Mouse (Mus musculus): ENCODE data around the gene Sdk2. TPM values are rescaled to one million over a fixed set of nuclear protein-coding genes. Genes with fewer than 3 reads are reported as not detected.

The Sdk2 gene
- total RNA-seq, 2 experiments from 2014 or later: not detected

DNA sequence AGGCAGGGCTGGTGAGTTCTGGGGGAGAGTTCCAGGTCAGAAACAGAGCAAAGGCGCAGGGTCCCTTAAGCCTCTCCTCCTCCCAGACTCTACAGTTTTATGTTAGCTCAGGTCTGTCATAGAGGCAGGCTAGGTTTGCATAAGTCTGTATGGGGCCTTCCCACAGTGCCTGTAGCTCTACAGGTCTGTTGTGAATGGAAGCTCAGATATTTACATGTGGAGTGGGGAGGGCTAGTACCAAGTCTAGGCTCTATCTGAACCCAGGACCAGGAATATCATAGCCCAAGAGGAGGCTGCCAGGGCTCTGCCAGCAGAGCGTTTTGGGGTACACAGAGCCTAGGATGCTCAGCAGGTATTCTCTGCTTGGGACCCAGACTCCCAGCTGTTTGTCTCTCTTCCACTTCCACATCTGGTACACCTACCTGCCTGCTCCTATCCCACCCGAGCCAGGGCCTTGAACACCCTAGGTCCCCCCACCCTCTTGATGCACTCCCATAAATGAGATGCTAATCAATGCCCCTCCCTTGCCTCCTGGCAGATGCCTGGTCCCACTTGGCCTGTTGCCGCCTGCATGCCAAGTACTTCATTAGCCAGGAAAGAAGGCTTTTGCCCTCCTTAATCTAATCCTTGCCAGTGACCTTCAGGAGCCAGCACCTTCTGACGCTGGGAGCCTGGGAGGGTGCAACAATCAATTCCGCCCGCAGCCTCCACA, 115.8 kb downstream of the Sdk2 start:
- no peak for ATAC-seq (replicated peaks; ENCODE audit: low FRiP score, low TSS enrichment, poor library complexity, severe bottlenecking)

DNA sequence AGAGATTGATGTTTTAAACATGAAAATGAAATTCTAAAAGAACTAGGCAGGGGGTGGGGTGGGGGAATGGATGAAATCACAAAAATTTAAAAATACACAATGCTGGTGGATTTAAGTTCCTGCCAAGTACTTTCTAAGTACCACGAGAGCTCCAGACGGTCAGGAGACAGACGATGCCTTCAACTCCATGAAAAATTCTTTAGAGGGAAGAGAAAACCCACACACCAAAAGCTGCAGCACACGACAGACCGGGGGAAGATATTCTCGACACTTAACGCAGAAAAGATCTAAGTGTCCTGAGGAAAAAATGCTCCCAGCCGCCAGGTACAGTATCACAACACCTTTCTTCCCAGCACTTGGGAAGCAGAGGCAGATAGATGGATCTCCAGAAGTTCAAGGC, 118.2 kb downstream of the Sdk2 start:
- ATAC-seq (replicated peaks; ENCODE audit: low FRiP score, low TSS enrichment, poor library complexity, severe bottlenecking): no peak

DNA sequence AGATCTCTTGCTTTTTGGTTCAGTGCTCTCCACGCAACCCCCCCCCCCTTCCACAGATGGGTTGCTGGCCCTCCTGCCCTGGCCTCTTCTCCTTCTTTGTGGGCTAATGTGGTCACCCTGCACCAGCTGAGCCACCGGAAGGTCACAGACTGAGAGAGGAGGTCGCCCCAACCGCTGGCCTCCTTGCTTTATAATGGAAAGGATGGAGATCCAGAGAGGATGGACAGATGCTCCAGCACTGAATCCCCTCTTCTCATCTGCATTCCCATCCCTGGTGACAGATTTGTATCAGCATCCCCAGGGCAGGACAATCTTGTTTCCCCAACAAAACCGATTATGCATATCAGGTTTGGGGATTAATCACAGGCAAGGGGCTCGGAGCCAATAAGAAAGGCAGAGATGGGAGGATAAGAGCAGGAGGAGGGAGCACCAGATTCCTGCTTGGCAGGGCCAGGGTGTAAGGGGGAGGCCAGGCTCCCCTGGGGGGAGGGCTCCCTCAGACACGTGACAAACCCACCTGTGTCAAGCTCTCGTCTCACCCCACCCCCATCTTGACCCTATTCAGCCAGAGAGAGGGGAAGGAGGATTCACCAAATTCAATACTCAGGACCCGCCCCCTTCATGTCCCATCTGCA, 124.6 kb downstream of the Sdk2 start:
- ATAC-seq (replicated peaks; ENCODE audit: low FRiP score, low TSS enrichment, poor library complexity, severe bottlenecking): no peak

DNA sequence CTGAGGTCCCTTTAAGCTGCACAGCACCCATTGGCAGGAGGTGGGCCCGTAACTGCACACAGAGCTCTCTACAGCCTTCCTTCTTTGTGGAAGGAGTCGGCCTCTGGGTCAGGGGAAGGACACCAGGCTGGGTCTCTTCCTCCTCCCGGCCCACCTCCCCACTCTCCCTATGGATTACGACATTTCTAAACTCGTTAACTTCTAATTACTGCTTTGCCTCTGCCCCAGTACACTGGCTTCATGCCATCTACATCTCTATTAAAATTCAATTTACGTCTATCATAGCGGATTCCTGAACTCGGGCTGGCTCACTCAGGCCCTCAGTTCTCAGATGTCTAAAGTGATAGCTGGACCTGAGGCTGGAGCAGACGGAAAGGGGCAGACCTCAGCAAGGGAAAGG, 133.2 kb downstream of the Sdk2 start:
- ATAC-seq (replicated peaks; ENCODE audit: low FRiP score, low TSS enrichment, poor library complexity, severe bottlenecking): no peak

DNA sequence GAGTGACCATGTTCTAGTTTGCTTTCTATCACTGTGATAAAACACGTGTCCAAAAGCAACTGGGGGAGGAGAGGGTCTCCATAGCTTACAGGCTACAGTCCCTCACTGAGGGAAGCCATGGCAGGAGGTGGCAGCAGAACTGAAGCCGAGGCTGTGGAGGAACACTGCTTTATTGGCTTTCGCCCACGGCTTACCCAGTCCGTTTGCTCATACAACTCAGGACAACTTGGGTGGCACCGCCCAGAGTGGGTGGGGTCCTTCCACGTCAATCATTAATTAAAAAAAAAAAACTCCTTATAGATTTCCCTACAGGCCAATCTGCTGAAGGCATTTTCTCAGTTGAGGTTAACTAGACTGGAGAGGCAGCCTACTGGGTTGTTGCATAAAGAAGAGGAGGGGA, 133.9 kb downstream of the Sdk2 start:
- no peak for ATAC-seq (replicated peaks; ENCODE audit: low FRiP score, low TSS enrichment, poor library complexity, severe bottlenecking)

DNA sequence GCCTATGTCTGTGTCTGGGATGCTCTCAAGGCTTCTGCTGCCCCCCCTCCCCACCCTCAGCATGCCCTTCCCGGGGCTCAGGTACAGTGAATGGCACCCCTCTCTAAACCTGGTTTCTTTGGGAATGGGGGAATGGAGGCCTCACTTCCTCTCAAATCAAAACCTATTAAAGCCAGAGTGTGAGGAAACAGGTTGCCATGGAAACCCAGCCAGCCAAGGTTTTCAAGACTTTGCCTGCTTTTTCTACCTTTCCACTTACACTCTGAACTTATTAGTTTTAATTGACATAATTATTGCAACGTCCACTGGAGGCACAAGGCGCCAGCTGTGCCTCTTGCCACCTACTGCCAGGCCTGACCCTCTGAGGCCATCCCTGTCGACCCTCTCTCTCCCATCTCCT, 135.1 kb downstream of the Sdk2 start:
- ATAC-seq (replicated peaks; ENCODE audit: low FRiP score, low TSS enrichment, poor library complexity, severe bottlenecking): no peak

DNA sequence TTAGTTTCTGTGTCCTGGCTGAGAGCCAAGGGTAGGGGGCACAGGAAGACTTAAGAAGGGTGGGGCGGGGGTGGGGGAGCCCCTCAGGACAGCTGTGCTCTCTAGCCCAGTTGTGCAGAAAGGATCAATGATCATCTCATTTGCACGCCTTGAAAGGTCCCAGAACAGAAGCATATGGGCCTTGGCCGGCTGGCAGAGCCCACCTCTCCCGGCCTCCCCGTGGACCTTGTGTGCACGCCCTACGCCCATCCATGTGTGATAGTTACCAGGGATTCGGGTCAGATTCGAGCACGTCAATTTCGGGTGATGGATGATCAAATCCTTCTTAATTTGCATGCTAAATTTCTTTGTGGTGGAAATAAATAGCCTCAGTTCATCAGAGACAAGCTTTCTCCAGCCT, 136.7 kb downstream of the Sdk2 start:
- no peak for ATAC-seq (replicated peaks; ENCODE audit: low FRiP score, low TSS enrichment, poor library complexity, severe bottlenecking)

DNA sequence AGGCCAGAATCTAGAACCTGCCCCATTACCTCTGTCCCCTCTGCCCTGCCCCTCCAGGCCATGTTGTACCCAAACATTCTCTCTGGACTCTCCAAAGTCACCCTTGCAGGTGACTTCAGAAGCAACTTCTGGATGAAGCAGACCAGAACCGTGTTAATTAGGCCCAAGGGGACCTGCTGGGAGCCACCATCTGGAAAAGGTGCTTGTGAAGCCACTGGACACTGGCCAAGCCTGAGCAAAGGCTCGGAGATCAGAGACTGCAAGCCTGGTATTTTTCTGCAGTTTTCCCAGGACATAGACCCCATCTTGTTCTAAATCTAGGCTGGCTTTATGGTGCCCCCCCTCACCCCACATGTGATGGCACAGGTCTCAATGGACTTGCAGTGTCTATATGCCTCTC, 138.0 kb downstream of the Sdk2 start:
- ATAC-seq (replicated peaks; ENCODE audit: low FRiP score, low TSS enrichment, poor library complexity, severe bottlenecking): no peak

DNA sequence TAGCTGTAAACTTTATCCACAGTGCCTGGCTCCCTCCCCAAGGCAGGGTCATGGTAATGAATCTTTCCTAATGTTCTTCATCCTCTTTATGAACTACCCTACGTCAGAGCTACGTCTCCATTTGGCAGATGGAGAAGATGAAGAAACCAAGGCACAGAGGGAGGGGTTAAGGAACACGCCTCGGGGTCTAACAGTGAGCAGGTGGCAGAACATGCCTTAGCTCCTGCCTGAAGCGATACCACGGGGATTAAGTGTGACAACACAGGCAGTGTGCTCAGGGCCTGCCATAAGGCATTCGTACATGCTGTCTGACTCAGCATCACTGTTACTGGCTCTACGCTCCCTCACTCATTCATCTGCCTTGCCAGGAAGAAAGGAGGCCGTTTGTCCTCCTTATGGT, 138.6 kb downstream of the Sdk2 start:
- ATAC-seq (replicated peaks; ENCODE audit: low FRiP score, low TSS enrichment, poor library complexity, severe bottlenecking): no peak

DNA sequence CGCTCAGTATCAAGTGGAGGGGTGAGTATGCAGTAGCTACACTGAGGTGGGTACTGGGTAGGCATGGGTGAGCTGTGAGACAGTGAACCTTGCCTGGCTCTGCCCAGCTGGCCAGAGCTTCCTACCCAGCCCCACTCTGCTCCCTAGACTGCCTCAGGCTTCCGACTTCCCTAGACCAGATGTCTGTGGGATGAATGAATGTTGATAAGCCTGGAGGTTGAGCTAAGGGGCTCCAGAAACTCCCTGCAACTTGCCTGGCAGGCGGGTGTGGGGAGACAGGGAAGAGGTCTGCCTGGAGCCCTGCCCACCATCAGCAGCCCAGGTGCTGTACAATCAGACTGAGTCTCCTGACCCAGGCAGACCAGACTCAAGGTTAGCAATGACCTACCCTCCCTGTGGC, 139.0 kb downstream of the Sdk2 start:
- no peak for ATAC-seq (replicated peaks; ENCODE audit: low FRiP score, low TSS enrichment, poor library complexity, severe bottlenecking)

DNA sequence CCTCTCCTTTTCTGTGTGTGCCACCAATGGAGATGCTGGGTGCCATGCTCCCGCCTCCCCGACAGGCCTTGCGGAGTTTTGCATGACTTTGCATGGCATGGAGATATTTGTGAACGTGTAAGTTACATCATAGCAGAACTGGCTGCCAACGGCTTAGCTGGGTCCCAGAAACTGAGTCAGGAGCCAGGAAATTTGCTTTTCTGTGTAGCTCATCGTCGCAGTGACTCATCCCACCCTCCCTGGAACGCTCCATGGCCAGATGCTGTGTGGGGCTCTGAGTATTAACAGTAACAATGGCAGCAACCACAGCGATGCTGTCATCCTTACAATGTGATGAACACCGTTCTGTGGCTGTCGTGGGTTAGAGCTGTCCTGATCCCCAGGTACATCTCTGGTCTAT, 139.6 kb downstream of the Sdk2 start:
- ATAC-seq (replicated peaks; ENCODE audit: low FRiP score, low TSS enrichment, poor library complexity, severe bottlenecking): no peak

DNA sequence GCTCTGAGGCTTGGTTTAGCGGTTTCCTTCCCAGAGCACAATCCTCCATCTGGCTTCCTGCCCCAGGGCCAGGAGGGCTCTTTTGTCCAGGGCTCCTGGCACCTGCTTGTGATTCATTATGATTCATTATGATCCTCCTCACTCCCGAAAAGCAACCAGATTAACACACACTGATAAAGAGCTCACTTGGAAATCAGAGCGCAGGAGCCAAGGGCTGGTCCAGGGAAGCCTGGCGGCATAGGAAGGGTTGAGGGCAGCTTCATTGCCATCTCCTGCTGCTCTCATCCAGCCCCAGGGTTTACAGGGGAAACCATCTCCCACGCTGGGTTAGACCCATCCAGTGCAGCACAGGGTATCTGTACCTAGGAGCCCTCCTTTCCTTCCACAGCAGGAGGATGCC, 143.7 kb downstream of the Sdk2 start:
- ATAC-seq (replicated peaks; ENCODE audit: low FRiP score, low TSS enrichment, poor library complexity, severe bottlenecking): no peak

DNA sequence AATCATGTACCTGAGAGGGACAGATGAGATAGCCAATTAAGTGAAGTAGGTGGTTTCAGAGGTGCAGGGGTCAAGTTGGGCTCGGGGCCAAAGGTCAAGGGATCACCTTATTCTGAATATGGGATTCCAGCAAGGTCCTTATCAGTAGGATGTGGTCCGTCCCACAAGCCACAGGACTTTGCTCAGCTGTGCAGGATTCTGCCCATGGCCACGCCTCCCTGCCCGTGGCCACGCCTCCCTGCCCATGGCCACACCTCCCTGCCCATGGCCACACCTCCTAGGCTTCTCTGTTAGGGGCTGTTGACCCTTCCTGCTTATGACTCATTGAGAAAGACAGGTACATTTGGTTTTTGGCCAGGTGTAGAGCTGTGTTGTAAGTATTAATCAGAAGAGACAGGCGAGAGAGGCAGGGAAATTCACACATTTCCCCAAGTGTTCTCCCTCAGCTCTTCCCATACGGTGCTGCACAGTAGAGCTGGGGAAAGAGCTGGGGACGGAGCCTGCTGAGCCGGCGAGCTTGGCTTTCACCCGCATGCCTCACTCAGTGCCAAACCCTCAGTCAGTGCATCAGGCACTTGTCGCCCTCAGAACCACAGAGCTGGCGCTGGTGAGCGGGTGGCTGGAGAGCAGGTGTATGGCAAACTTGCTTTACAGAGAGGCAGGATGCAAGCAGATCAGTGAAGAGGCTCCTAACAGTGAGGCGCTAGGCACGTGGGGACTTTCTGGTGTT, 163.6 kb downstream of the Sdk2 start:
- ATAC-seq (replicated peaks; ENCODE audit: low FRiP score, low TSS enrichment, poor library complexity, severe bottlenecking): no peak

DNA sequence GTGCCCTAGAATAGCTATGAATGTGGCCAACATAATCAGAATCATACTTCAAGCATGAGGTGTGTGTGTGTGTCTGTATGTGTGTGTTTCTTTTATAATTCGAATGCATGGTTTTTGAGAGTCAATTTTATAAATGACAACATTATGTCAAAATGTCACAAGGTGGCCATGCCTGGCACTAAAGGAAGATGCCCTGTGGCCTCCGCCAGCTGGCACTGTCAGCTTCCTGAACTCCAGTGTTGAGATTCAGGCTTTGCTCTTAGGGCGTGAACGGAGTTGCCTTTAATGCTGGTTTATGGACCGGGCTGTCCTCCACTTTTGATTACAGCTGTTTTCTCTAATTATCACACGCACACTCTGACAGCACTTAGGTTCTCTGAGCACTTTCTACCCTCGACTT, 164.9 kb downstream of the Sdk2 start:
- ATAC-seq (replicated peaks; ENCODE audit: low FRiP score, low TSS enrichment, poor library complexity, severe bottlenecking): no peak

DNA sequence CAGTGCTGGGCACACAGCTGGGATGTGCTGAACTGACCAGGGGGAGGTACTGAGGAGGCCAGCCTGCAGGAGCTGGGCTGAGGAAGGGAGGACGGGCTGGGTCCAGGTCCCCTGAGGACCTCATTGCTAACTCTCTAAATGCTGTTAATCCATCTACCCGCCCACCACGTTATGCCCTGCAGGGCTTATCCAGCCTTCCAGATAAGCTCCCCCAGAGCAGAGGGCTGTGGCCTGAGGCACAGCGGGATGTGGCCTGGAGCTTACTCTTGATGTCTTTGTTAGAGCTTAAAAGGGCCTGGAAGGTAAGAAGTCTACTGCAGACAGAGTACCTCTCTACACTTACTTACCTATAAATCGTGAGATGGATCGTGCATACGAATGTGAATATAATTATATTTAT, 168.2 kb downstream of the Sdk2 start:
- no peak for ATAC-seq (replicated peaks; ENCODE audit: low FRiP score, low TSS enrichment, poor library complexity, severe bottlenecking)

DNA sequence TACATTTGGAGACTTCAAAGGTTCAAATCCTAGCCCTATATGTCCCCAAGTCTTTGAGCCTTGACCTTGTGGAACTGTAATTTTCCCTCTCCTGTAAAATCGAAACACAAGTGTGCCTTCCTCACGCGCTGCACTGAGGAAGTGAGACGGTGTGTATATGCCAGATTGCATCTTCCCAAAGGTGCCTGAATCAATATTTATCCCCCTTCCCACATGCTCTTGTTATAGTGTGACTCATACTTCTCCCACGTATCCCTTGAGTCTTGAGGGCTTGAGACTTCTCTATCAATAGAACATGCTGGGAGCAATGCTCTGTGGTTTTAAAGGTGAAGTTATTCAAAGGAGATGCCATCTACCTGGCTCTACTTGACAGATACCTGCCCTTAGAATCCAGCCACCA, 170.8 kb downstream of the Sdk2 start:
- no peak for ATAC-seq (replicated peaks; ENCODE audit: low FRiP score, low TSS enrichment, poor library complexity, severe bottlenecking)

DNA sequence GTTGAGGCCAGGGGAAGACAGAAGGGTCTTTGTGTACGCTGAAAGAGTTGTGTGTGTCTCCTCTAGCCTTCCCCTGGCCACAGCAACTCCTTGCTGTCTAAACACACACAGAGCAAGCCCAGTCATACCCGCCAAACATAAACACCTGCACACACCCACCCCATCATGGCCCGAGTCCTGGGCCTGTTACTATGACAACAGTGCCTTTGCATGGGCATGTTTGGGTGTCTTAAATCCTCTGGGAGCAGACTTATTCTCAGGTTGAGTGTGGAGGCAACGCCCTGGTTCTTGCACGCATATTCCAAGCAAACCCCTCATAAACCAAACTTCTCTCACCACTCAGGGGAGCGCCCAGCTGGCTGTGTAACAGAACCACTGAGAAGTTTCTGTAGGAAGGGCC, 173.9 kb downstream of the Sdk2 start:
- ATAC-seq (replicated peaks; ENCODE audit: low FRiP score, low TSS enrichment, poor library complexity, severe bottlenecking): no peak

DNA sequence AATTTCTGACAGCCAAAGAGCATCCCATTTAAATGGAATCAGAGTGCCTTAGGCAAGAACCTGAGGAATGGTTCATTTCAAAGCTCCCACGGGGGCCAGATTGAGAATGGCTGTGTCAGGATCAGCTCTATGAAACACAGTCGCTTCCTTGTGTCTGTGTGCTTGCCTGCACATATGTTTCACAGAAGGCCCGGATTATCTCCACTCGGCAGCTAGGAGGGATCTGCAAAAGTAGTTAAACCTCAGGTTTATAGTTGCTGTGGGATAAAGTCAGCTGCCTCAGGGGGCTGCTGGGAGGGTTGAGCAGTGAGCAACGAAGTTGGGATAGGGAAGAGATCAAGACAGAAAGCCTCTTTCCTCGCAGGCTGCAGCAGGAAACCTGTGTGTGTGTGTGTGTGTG, 174.8 kb downstream of the Sdk2 start:
- ATAC-seq (replicated peaks; ENCODE audit: low FRiP score, low TSS enrichment, poor library complexity, severe bottlenecking): no peak

DNA sequence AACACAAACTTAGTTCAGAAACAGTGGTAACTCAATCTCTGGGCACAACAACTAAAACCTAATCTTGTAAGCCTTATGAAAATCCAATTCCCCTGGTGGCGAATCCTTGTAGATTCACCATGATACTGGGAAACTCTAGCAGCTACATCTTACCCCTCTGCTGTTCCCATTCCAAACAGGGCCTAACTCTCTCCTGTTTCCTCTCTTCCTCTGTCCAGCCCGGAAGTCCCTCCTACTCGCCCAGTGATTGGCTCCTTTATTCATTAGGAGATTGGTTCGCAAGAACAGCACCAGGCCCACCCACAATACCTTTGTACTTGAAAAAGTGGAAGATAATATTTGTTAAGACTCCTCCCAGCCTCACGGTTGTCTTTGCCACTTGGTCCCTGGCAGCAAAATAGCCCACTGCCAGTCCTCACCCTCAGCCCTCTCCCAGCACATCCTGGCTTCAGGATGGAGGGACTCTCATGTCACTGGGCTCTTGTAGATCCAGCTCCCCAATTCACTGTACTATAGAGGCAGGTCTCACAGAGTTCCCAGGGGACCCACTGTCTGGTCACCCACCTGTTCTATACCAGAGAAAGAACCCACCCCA, 178.6 kb downstream of the Sdk2 start:
- ATAC-seq (replicated peaks; ENCODE audit: low FRiP score, low TSS enrichment, poor library complexity, severe bottlenecking): no peak

DNA sequence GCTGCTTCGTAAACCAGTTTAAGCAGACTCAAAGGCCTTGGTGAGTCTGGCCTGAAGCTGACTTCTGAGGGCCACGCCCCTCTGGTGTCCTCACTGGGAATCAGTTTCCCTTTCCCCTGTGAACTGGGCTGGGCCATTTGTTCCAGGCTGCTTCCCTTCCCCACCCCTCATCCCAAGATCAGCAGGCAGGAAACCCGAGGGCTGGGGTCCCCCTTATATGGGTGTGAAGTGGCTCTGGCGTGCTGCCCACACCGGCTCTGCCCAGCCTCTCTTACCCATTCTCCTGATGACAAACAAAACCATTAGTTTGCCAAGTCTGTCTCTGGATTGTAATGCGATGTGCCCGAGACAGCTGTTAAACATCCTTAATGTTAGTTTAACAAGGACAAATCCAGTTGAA, 180.5 kb downstream of the Sdk2 start:
- no peak for ATAC-seq (replicated peaks; ENCODE audit: low FRiP score, low TSS enrichment, poor library complexity, severe bottlenecking)

DNA sequence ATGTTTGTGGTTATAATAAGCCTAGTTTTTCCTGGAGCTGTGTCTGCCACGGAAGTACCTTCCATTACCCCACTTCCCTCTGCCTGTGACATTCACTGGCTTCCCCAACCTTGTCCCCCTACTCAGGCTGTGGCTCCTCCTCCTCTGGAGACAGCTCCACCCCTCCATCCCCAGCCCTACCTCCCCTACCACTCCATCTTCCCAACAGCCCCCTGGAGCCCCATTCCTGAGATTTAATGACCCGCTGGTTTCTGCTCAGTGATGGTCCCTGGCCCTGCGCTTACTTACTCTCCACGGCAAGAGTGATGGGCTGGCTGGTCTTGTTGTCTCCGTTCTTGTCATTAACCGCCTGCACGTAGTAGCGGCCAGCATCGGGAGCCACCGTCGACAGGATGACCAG, 181.9 kb downstream of the Sdk2 start:
- ATAC-seq (replicated peaks; ENCODE audit: low FRiP score, low TSS enrichment, poor library complexity, severe bottlenecking): no peak
